8 mouse cellular contexts compared by ENCODE assay signal in the genomic region with DNA sequence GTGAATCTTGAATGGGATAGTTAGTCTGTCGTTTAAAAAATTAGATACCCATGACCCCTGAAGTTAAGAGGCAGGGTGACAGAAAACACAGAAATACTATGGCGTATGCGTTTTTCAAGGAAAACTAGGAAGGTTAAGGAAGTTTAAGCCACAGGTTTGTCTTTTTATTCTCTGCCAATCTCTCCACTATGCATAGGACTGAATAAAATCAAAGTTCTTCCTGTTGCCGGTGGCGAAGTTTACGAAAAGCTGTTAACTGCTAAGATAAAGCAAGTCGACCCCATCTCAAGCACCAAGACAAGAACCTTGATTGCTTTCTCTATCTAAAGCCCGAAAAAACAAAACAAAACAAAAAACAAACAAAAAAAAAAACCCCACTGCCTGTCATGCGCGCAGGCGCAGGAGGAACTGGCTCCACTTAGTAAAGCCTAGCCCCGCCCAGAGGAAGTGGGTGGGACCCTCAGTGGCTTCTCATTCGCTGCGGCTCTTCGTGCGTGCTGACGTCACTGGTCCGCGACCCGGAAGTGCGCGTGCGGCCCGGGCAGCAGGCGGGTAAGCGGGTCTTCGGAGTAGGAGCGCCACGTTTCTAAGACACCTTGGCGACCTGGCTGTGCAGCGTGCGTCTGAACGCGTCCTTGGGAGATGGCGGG. TPM values are rescaled to one million over a fixed set of nuclear protein-coding genes. Genes with fewer than 3 reads are reported as not detected.
DNase-seq lines count a peak whose midpoint lies in the region; ATAC-seq and TF ChIP-seq lines count a peak whose summit lies in the region.

A gene (plus strand): TSS at position 481 of the 650 bp plus-strand sequence.

- H3K4me2 ChIP-seq in kidney, embryonic 14.5 days (replicated peaks; ENCODE audit: low read depth, low read length), result peak within 1 kb of the TSS; percentile 88
- peak within 1 kb of the TSS; percentile 81 for H3K4me2 ChIP-seq in limb, embryonic 15.5 days

- WGBS in kidney, embryonic 14.5 days, result 9% methylated on average over 34 of the region's 35 CpGs
- WGBS in limb, embryonic 15.5 days, result 9% methylated on average over 35 of the region's 35 CpGs

- peaks cover 2% of the 10 kb centered on the region; the same call in 1 of the 2 replicates for H3K4me1 ChIP-seq in bone marrow macrophage, adult 2 months (ENCODE audit: control insufficient read depth, insufficient read depth, low read length)
- H3K4me1 ChIP-seq in embryonic fibroblast, embryonic 13.5 days (ENCODE audit: control insufficient read depth, insufficient read depth, low read length), result no peaks in the 10 kb centered on the region; the same call in 1 of the 2 replicates
- peaks cover 7% of the 10 kb centered on the region; the same call in 1 of the 2 replicates for H3K4me1 ChIP-seq in kidney, embryonic 14.5 days (ENCODE audit: control insufficient read depth, insufficient read depth, low read length)
- peaks cover 12% of the 10 kb centered on the region for H3K4me1 ChIP-seq in limb, embryonic 15.5 days

- no peak for TF ChIP-seq CTCF in bone marrow macrophage, adult 2 months (IDR thresholded peaks at IDR 0.05; ENCODE audit: low read depth, low read length)
- TF ChIP-seq CTCF in embryonic fibroblast, embryonic 13.5 days (IDR thresholded peaks at IDR 0.05; ENCODE audit: borderline replicate concordance, insufficient read depth, low read length), result no peak

- peaks cover 21% of the 10 kb centered on the region for H3K36me3 ChIP-seq in kidney, embryonic 14.5 days (ENCODE audit: control insufficient read depth, insufficient read depth, low read length)
- H3K36me3 ChIP-seq in limb, embryonic 15.5 days, result peaks cover 25% of the 10 kb centered on the region

- H3K27ac ChIP-seq in bone marrow macrophage, adult 2 months (ENCODE audit: insufficient read depth, low read depth, low read length), result peak within 1 kb of the TSS; percentile 18; the same call in 1 of the 2 replicates
- no peak within 1 kb of the TSS for H3K27ac ChIP-seq in embryonic fibroblast, embryonic 13.5 days (ENCODE audit: insufficient read depth, low read length)
- H3K27ac ChIP-seq in kidney, embryonic 14.5 days (ENCODE audit: low read depth, low read length), result no peak within 1 kb of the TSS
- peak within 1 kb of the TSS; percentile 54 for H3K27ac ChIP-seq in limb, embryonic 15.5 days

- peak within 1 kb of the TSS; percentile 68 for H3K9ac ChIP-seq in kidney, embryonic 14.5 days (ENCODE audit: low read depth, low read length)
- peak within 1 kb of the TSS; percentile 61 for H3K9ac ChIP-seq in limb, embryonic 15.5 days

- DNase-seq in A20 (ENCODE audit: low read depth, low spot score), result peak; percentile 98
- peak; percentile 97 for DNase-seq in heart, adult 9 months (ENCODE audit: low spot score in 2 of 2)
- DNase-seq in monocyte, adult 2 months (ENCODE audit: low read depth in 1 of 2, low spot score in 2 of 2), result peak; percentile 83 to 95
- peak; percentile 97 to 98 for DNase-seq in spleen, postnatal 36 days (ENCODE audit: low spot score in 2 of 2)

- H3K27me3 ChIP-seq in kidney, embryonic 14.5 days (ENCODE audit: control insufficient read depth, insufficient read depth, low read length), result no peaks in the 10 kb centered on the region
- no peaks in the 10 kb centered on the region for H3K27me3 ChIP-seq in limb, embryonic 15.5 days

- peak within 1 kb of the TSS; percentile 94 for H3K4me3 ChIP-seq in bone marrow macrophage, adult 2 months (ENCODE audit: insufficient read depth, low read length)
- peak within 1 kb of the TSS; percentile 87 for H3K4me3 ChIP-seq in embryonic fibroblast, embryonic 13.5 days (ENCODE audit: insufficient read depth, low read length)
- peak within 1 kb of the TSS; percentile 89 for H3K4me3 ChIP-seq in kidney, embryonic 14.5 days (ENCODE audit: low read length)
- H3K4me3 ChIP-seq in limb, embryonic 15.5 days, result peak within 1 kb of the TSS; percentile 72

- H3K9me3 ChIP-seq in kidney, embryonic 14.5 days (ENCODE audit: control insufficient read depth, low read length), result no peaks in the 10 kb centered on the region
- H3K9me3 ChIP-seq in limb, embryonic 15.5 days, result no peaks in the 10 kb centered on the region

- peak; percentile 100 for ATAC-seq in kidney, embryonic 14.5 days (ENCODE audit: low FRiP score, low TSS enrichment)
- ATAC-seq in limb, embryonic 15.5 days (ENCODE audit: insufficient number of reproducible peaks, low FRiP score, low TSS enrichment, low read depth), result peak; percentile 99

- no peak for TF ChIP-seq POLR2A in bone marrow macrophage, adult 2 months (IDR thresholded peaks at IDR 0.05; ENCODE audit: borderline replicate concordance, low read depth, low read length)
- peak; percentile 75 for TF ChIP-seq POLR2A in embryonic fibroblast, embryonic 13.5 days (IDR thresholded peaks at IDR 0.05; ENCODE audit: low read depth, low read length)

RNA-seq across cellular contexts. Expression of the gene that starts here (rescaled TPM):
- 22.1 and 24.9 TPM in 2 replicates for polyA plus RNA-seq in bone marrow macrophage, adult 2 months (2012; ENCODE audit: insufficient read depth, insufficient read length, missing spikeins)
- polyA plus RNA-seq in embryonic fibroblast, embryonic 13.5 days (2011; ENCODE audit: insufficient read length, low read depth, missing spikeins), result 41.3 and 53.3 TPM in 2 replicates
- 73.4 and 73.7 TPM in 2 replicates for polyA plus RNA-seq in kidney, embryonic 14.5 days (2014; fragmentation: Nextera tagmentation; extraction: Ambion mirVana)
- polyA plus RNA-seq in limb, embryonic 15.5 days (2015; fragmentation: Nextera tagmentation; extraction: Ambion mirVana), result 57.0 and 61.3 TPM in 2 replicates

Comparison
In these comparisons a context has a peak if more than half of its experiments do, and no peak if none do; other contexts are left out.
1. H3K27ac ChIP-seq: peak in bone marrow macrophage, adult 2 months (single experiment) and limb, embryonic 15.5 days (single experiment); none in embryonic fibroblast, embryonic 13.5 days (single experiment) and kidney, embryonic 14.5 days (single experiment).
2. Peak in every context shown above with its lines, with median percentiles within 50 percentile points of each other: DNase-seq and H3K4me3 ChIP-seq.